ENCODE assay signal across 26 mouse cellular contexts in the genomic region with DNA sequence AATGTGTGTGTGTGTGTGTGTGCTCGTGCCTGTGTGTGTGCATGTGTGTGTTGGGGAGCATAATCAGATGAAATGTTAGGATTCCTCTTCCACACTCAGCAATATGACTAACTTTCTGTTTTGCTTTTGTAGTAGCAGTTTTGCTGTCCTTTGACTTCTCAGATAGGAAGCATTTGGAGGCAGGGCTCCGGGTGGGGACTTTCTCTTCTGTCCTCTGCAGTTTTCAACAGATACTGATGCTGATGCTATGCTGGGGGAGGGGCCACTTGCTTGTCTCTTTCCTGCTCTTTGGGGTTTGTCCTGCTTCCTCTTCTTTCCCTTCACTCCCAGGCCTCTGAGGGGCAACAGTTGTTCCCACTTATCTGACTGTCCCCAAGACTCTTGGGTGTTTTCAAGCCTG. TPM values are rescaled to one million over a fixed set of nuclear protein-coding genes. Genes with fewer than 3 reads are reported as not detected.
DNase-seq lines count a peak whose midpoint lies in the region; ATAC-seq and TF ChIP-seq lines count a peak whose summit lies in the region.
"Had no signal": no experiment of that assay in that cellular context is flagged by ENCODE, and none has a peak within 500 bp of the region (broad histone marks: within the 10 kb centered on the region; RNA-seq: fewer than 3 reads in every experiment).

No protein-coding gene starts in this region.

- no peak overlapping the region for H3K4me3 ChIP-seq in heart, embryonic 15.5 days
- H3K4me3 ChIP-seq in MEL (ENCODE audit: control insufficient read depth in 1 of 2, insufficient read depth in 1 of 2, low read depth in 2 of 2, low read length in 2 of 2) (no peak overlapping the region), macrophage (ENCODE audit: inconsistent target) (no peak overlapping the region)
- H3K4me3 ChIP-seq: embryonic facial prominence, embryonic 13.5 days; erythroblast, embryonic 14.5 days; forebrain, embryonic 12.5 days; liver, embryonic 13.5 days; neural tube, embryonic 13.5 days had no signal

- H3K9me3 ChIP-seq in heart, embryonic 15.5 days (replicated peaks): no peaks in the 10 kb centered on the region
- no peaks in the 10 kb centered on the region for H3K9me3 ChIP-seq in MEL (replicated peaks; ENCODE audit: insufficient read depth, low read length)
- H3K9me3 ChIP-seq: embryonic facial prominence, embryonic 13.5 days; forebrain, embryonic 12.5 days; liver, embryonic 13.5 days; neural tube, embryonic 13.5 days had no signal

- no peaks in the 10 kb centered on the region for H3K27me3 ChIP-seq in heart, embryonic 15.5 days
- no peaks in the 10 kb centered on the region for H3K27me3 ChIP-seq in MEL (ENCODE audit: control insufficient read depth in 1 of 2, insufficient read depth in 2 of 2, low read length in 2 of 2)
- H3K27me3 ChIP-seq: embryonic facial prominence, embryonic 13.5 days; neural tube, embryonic 13.5 days had no signal

- no peak overlapping the region for H3K4me2 ChIP-seq in heart, embryonic 15.5 days
- H3K4me2 ChIP-seq: embryonic facial prominence, embryonic 13.5 days; forebrain, embryonic 12.5 days had no signal

- H3K27ac ChIP-seq in heart, embryonic 15.5 days: peak overlapping the region; percentile 85
- H3K27ac ChIP-seq in MEL (ENCODE audit: control insufficient read depth, low read depth, low read length) (no peak overlapping the region), macrophage (peak overlapping the region; percentile 75)
- H3K27ac ChIP-seq: embryonic facial prominence, embryonic 13.5 days; forebrain, embryonic 12.5 days; hindbrain, postnatal 0 days; liver, embryonic 13.5 days had no signal

- TF ChIP-seq POLR2A in MEL (IDR thresholded peaks at IDR 0.05; ENCODE audit: control insufficient read depth in 1 of 2, insufficient read depth in 1 of 2, low read depth in 1 of 2, low read length in 2 of 2, poor library complexity in 1 of 2): no peak

- H3K79me2 ChIP-seq in MEL (ENCODE audit: control insufficient read depth, insufficient read depth, low read length, poor library complexity) (peaks cover 2% of the 10 kb centered on the region; the same call in 1 of the 2 replicates), macrophage (ENCODE audit: inconsistent target) (peaks cover 31% of the 10 kb centered on the region)

- TF ChIP-seq CTCF in MEL (IDR thresholded peaks at IDR 0.05 in 2 of 3, conservative IDR thresholded peaks at IDR 0.05 in 1 of 3; ENCODE audit: control insufficient read depth in 1 of 3, insufficient read depth in 1 of 3, low read depth in 2 of 3, low read length in 3 of 3, poor library complexity in 1 of 3, severe bottlenecking in 1 of 3): no peak

- WGBS in heart, embryonic 15.5 days: 37% methylated on average over 2 of the region's 2 CpGs
- WGBS in macrophage (ENCODE audit: missing documents): 20% methylated on average over 2 of the region's 2 CpGs

- H3K36me3 ChIP-seq in heart, embryonic 15.5 days: no peaks in the 10 kb centered on the region
- H3K36me3 ChIP-seq in MEL (ENCODE audit: control insufficient read depth in 1 of 2, insufficient read depth in 2 of 2, low read length in 2 of 2) (no peaks in the 10 kb centered on the region), macrophage (ENCODE audit: inconsistent target) (no peaks in the 10 kb centered on the region)
- H3K36me3 ChIP-seq: embryonic facial prominence, embryonic 13.5 days; forebrain, embryonic 12.5 days; G1E; liver, embryonic 13.5 days; neural tube, embryonic 13.5 days had no signal

- TF ChIP-seq EP300 in MEL (IDR thresholded peaks at IDR 0.05; ENCODE audit: low read depth in 1 of 2, low read length in 2 of 2): no peak

- H3K9ac ChIP-seq in heart, embryonic 15.5 days: no peak overlapping the region
- no peak overlapping the region for H3K9ac ChIP-seq in MEL (ENCODE audit: control insufficient read depth, low read depth, low read length, poor library complexity, severe bottlenecking)
- H3K9ac ChIP-seq: embryonic facial prominence, embryonic 13.5 days; forebrain, embryonic 12.5 days; liver, embryonic 13.5 days; lung, embryonic 14.5 days had no signal

- peak; percentile 92 for DNase-seq in heart, adult 11 months
- DNase-seq in heart, postnatal 4 days: no peak
- no peak for DNase-seq in heart, adult 18-20 months
- DNase-seq in MEL (ENCODE audit: low read depth, low spot score): peak; percentile 17
- no peak for DNase-seq in adrenal gland, postnatal 25 days
- DNase-seq in urinary bladder, postnatal 36 days (ENCODE audit: low spot score in 2 of 2): no peak
- DNase-seq: adrenal gland, adult 8-10 months; cerebellum, adult 11 months; cerebellum, postnatal 14 days; gastrocnemius, postnatal 25 days; kidney, adult 18-20 months; layer of hippocampus, adult 9-11 months; liver, embryonic 13.5 days; lung, embryonic 14.5 days; right cerebral cortex, adult 18-20 months; thymus, adult 18-20 months; thymus, postnatal 36 days had no signal

- no peak for ATAC-seq in heart, embryonic 15.5 days (replicated peaks; ENCODE audit: insufficient number of reproducible peaks, insufficient read depth, low FRiP score, low read depth)
- ATAC-seq: hindbrain, postnatal 0 days; midbrain, embryonic 16.5 days had no signal

- H3K4me1 ChIP-seq in heart, embryonic 15.5 days (replicated peaks): peaks cover 39% of the 10 kb centered on the region
- peaks cover 0 to 6% of the 10 kb centered on the region in 2 experiments; a peak in 2 of 4 replicates for H3K4me1 ChIP-seq in MEL (ENCODE audit: control insufficient read depth in 1 of 2, insufficient read depth in 2 of 2, low read length in 2 of 2)

- no peak for TF ChIP-seq RAD21 in MEL (IDR thresholded peaks at IDR 0.05; ENCODE audit: low read depth, low read length)

TF ChIP-seq in MEL, 35 proteins besides CTCF, POLR2A, EP300 and RAD21:
- TF ChIP-seq ETS1 (IDR thresholded peaks at IDR 0.05; ENCODE audit: low read depth, low read length): no peak
TF ChIP-seq in MEL: peak in this region for 0.

RNA-seq across cellular contexts. Expression of a gene that starts 1.3 kb away (rescaled TPM):
- total RNA-seq in heart, postnatal 4 days (2021): 10 to 100 TPM; 47.2 to 52.9 TPM
- polyA plus RNA-seq in heart, embryonic 15.5 days (2015; fragmentation: Nextera tagmentation; extraction: Ambion mirVana): 44.7 and 55.3 TPM in 2 replicates
- total RNA-seq in heart, adult 18-20 months (2021): 10 to 100 TPM; 38.2 to 38.7 TPM
- total RNA-seq in MEL (2012; rRNA removed): 11.1 and 12.0 TPM in 2 replicates
- 10 to 100 TPM in 1 of 2 experiments, not detected in 1; 14.5 TPM for polyA plus RNA-seq in MEL (2012; ENCODE audit: insufficient read depth in 1 of 2, insufficient read length in 2 of 2, low read depth in 1 of 2, low replicate concordance in 2 of 2, missing spikeins in 1 of 2)
- 10 to 100 TPM in 24 of 26 experiments, 1 to 10 TPM in 2; 4.9 to 60.2 (median 43.4) TPM for total RNA-seq in macrophage (2018; cell fraction: chromatin; rRNA removed)
- 10 to 100 TPM; 21.6 to 67.0 (median 54.9) TPM for total RNA-seq in macrophage (2018; cell fraction: cytosol; rRNA removed)
- total RNA-seq in macrophage (2018; cell fraction: nucleus; rRNA removed): 100 to 1,000 TPM in 1 of 26 experiments, 10 to 100 TPM in 25; 18.9 to 105 (median 49.4) TPM
- 17.5 to 77.0 TPM (median 62.9 TPM) in 3 replicates for polyA plus RNA-seq in macrophage (2018)
- total RNA-seq in adrenal gland, postnatal 25 days (2021): 33.5 and 60.5 TPM in 2 replicates
- total RNA-seq: G1E had no signal
- polyA plus RNA-seq: G1E had no signal

Comparison
In these comparisons a context has a peak if more than half of its experiments do, and no peak if none do; other contexts are left out.
1. DNase-seq: peak in heart, adult 11 months (single experiment) and MEL (single experiment); none in heart, postnatal 4 days (single experiment), heart, adult 18-20 months (0 of 2), adrenal gland, postnatal 25 days (single experiment) and urinary bladder, postnatal 36 days (0 of 2).